Mouse (Mus musculus): ENCODE results near the gene Ksr2.

Ksr2 gene

GRCm38 (mm10) chr5:117530991-117531390, 117.2 kb downstream of the Ksr2 start:
- DNase-seq (ENCODE audit: low read depth): no peak

GRCm38 (mm10) chr5:117539221-117539620, 125.4 kb downstream of the Ksr2 start:
- no peak for DNase-seq (ENCODE audit: low read depth)

DNA sequence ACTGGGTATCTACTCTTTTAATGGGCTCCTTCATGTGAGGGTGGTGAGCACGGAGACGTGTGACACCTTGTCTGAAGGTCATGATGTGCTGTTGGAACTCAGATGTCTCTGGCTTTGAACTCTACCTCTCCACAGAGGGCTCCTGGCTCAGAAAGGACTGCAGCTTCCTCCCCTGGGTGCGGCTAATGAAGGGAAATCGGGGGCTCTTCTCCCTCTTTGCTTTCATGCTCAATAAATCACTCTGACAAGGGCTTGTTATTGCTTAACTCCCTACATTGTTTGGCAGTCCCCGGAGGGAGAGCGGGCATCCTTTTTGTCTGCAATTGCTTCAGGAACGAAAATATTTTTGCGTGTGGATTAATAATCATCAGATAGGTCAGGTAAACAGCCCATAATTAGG, 127.9 kb downstream of the Ksr2 start:
- no peak for DNase-seq (ENCODE audit: low read depth)

DNA sequence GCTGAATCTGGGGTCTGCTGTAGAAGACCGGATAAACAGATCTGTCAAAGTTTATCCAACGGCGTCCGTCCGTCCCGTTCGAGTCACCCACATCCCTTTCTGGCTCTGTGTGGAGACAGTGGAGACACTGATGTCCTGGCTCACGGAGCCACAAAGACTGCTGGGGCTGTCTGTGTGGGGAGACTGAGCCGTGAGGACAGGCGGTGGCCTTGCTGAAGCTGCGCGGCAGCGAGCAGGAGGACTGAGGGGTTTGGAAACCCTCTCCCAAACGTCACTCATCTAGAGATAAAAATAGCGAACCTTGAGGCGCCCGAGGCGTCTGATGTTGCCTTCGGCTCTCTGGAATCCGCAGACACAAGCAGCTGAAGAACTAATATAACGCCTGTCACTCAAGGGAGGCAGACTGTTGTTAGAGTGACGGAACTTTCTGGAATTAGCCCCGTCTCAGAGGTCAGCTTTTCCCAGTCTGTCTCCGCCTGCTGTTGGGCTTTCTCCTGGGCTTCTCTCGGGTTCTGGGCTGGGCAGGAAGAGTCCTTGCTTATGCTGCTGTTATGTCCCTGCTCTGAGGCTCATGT, 133.0 kb downstream of the Ksr2 start:
- no peak for DNase-seq (ENCODE audit: low read depth)

- no peak for DNase-seq (ENCODE audit: low read depth)
These were observed 137.2 kb downstream of the Ksr2 start for GRCm38 (mm10) chr5:117550992-117551391.

DNA sequence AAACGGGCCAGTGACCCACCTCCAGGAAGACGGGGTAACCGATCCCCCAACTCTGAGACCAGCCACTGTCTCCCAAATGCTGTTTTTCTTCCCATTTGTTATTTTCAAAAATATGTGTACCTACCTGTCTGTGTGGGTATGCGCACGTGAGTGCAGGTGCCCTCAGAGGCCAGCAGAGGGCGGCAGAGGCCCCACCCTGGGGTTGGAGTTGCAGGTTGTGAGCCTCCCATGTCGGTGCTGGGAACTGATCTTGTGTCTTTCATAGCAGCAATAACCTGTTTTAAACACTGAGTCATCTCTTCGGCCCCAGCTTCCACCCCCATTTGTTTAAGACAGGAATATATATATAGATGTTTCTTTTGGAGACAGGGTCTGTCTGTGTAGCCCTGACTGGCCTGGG, 138.3 kb downstream of the Ksr2 start:
- DNase-seq (ENCODE audit: low read depth): no peak

GRCm38 (mm10) chr5:117554505-117554904, 140.7 kb downstream of the Ksr2 start:
- DNase-seq (ENCODE audit: low read depth): no peak

GRCm38 (mm10) chr5:117556570-117556969, 142.8 kb downstream of the Ksr2 start:
- DNase-seq (ENCODE audit: low read depth): no peak

- no peak for DNase-seq (ENCODE audit: low read depth)
These were observed 147.3 kb downstream of the Ksr2 start for GRCm38 (mm10) chr5:117561080-117561479.

- DNase-seq (ENCODE audit: low read depth): no peak
These were observed 152.4 kb downstream of the Ksr2 start for GRCm38 (mm10) chr5:117566051-117566665.

DNA sequence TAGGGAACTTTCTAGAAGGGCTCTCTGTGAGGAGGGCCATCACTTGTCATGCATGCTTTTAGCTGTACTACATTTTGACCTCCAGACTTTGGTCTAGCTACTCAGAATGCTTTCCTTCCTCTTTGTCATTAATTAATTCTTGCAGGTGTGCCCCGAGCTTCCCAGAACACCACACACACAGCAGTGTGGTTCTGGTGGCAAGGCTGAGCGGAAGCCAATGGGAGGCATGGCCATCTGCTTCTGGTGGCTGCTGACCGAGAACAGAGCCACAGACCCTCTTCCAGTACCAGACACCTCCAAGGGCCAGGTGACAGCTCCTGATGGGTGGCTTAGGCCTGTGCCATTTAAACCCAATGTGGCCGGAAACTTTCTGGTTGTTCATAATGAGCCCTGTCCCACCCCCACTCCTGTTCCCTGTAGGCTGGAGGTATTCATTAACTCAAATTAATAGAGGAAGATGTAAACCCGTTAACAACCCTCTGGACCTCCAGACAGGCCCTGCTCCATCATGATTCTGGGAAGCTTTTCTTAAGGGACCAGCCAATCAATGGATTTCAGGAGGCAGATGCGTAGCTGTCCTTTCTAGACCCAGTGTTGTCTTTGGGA, 155.5 kb downstream of the Ksr2 start:
- no peak for DNase-seq (ENCODE audit: low read depth)

DNA sequence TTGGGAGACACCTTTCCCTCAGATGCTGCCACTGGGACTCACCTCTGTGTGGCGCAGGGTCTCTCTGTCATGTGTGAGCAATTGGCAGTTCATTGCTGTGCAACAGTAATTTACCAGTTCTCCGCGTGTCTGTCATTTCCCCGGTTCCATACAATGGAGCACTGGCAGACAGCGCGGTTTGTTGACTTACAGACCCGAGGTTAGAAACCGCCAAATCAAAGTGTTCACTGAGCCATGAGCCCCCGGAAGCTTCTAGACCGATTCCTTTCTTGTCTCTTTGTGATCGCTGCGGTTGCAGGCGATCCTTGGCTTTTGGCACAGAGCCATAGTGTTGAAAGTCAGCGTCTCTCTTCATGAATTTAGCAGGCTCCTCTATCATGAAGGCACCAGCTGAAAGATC, 158.6 kb downstream of the Ksr2 start:
- no peak for DNase-seq (ENCODE audit: low read depth)

- DNase-seq (ENCODE audit: low read depth): no peak
These were observed 161.1 kb downstream of the Ksr2 start for GRCm38 (mm10) chr5:117574894-117575293.

- no peak for DNase-seq (ENCODE audit: low read depth)
These were observed 163.8 kb downstream of the Ksr2 start for GRCm38 (mm10) chr5:117577598-117577997.

GRCm38 (mm10) chr5:117581711-117582110, 167.9 kb downstream of the Ksr2 start:
- DNase-seq (ENCODE audit: low read depth): no peak

DNA sequence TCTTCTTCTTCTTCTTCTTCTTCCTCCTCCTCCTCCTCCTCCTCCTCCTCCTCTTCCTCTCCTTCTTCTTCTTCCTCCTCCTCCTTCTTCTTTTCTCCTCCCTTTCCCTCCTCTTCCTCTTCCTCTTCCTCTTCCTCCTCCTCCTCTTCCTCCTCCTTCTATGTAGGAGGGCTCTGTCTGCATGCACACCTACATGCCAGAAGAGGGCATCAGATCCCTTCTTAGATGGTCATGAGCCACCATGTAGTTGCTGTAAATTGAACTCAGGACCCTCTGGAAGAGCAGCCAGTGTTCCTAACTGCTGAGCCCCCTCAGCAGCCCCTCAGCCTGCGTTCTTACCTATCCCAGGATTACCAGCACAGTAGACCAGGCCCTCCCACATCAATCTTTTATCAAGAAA, 170.6 kb downstream of the Ksr2 start:
- no peak for DNase-seq (ENCODE audit: low read depth)

DNA sequence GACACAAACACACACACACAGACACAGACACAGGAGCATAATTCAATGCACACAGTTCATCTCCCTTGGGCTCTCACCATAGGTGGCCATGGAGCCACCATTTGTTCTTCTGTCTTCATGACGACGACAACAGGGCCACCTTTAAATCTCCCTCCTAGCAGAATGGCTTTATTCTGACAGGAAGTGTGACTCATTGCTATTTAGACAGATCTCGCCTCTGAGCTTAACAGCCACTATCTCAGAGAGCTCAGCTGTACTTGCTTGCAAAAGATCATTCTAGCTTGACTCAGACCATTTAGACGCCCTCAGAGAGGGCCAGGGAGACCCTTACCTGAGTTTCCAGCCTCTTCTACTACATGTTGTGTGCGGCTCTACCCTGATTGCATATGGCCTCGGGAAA, 175.5 kb downstream of the Ksr2 start:
- DNase-seq (ENCODE audit: low read depth): no peak

GRCm38 (mm10) chr5:117593273-117593672, 179.5 kb downstream of the Ksr2 start:
- no peak for DNase-seq (ENCODE audit: low read depth)

- DNase-seq (ENCODE audit: low read depth): no peak
These were observed 183.0 kb downstream of the Ksr2 start for GRCm38 (mm10) chr5:117596803-117597202.

DNA sequence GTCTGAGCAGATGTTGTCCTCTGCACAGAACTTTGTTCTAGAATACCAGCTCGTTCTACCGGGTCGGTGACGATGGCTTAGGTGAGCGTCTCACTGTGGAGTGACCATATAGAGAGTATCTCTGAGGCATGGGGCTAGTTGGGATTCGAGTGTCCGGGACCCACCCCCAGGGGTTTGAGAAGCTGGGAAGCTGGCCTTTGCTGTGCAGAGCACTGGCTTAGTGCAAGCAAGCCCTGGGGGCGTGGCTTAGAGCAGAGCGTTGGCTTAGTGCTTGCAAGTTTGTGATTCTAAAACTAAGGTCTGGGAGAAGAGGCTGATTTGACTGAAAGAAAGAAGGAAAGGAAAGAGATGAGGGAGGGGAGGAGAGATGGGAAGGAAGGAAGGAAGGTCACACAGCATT, 188.2 kb downstream of the Ksr2 start:
- DNase-seq (ENCODE audit: low read depth): no peak

DNA sequence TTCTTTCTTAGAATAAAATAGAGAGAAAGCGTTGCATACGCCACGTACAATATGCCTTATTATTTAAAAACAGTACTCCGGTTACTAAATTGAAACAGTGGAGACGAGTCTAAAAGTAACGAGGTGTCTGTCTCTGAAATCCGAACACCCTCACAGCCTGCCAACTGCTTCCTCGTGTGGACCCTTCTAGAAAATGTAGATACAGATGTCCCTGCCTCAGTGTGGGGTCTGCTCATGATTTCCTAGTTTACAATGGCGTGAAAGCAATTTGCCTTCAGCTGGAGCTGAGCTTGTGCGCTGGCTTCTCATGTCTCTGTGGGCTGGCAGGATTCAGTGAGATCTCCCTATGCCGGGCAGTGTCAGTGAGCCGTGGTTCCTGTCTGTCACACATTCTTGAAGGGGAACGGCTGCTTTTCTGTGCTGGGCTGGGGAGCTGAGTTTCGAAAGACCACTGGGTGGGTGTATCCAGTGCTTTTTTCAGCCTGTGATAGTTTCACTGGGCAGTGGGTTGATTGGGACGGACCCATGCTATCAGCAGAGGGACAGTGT, 194.0 kb downstream of the Ksr2 start:
- DNase-seq (ENCODE audit: low read depth): no peak

- DNase-seq (ENCODE audit: low read depth): no peak
These were observed 200.7 kb downstream of the Ksr2 start for GRCm38 (mm10) chr5:117614331-117615024.

GRCm38 (mm10) chr5:117620292-117620691, 206.5 kb downstream of the Ksr2 start:
- DNase-seq (ENCODE audit: low read depth): no peak
